Mouse (Mus musculus): ENCODE results near the gene 4833423E24Rik. TPM values are rescaled to one million over a fixed set of nuclear protein-coding genes. Genes with fewer than 3 reads are reported as not detected.

The 4833423E24Rik gene
- total RNA-seq (2023): not detected

GRCm38 (mm10) chr2:85518879-85519278, at the start of gene 4833423E24Rik:
TSS of gene 4833423E24Rik (minus strand) at chr2:85519024.

GRCm38 (mm10) chr2:85443539-85443938, 75.3 kb downstream of the 4833423E24Rik start, which contains the start of gene Olfr995:
TSS of gene Olfr995 (minus strand) at chr2:85443639.

GRCm38 (mm10) chr2:85436351-85436750, 82.5 kb downstream of the 4833423E24Rik start, which contains the start of gene Olfr994:
TSS of gene Olfr994 (minus strand) at chr2:85436451.

Other genes with a start within 250 kb of the 4833423E24Rik start
- gene Olfr987, start 179.7 kb downstream of the 4833423E24Rik start, total RNA-seq (2023): not detected
- not detected for gene Olfr988, start 155.8 kb downstream of the 4833423E24Rik start, total RNA-seq (2023)
- not detected for gene Olfr992, start 109.6 kb downstream of the 4833423E24Rik start, total RNA-seq (2023)
- not detected for gene Olfr993, start 104.1 kb downstream of the 4833423E24Rik start, total RNA-seq (2023)
- gene Olfr994, start 82.6 kb downstream of the 4833423E24Rik start, total RNA-seq (2023): not detected
- gene Olfr995, start 75.4 kb downstream of the 4833423E24Rik start, total RNA-seq (2023): not detected
- not detected for gene Olfr996, start 60.2 kb upstream of the 4833423E24Rik start, total RNA-seq (2023)
- gene Olfr998, start 69.9 kb upstream of the 4833423E24Rik start, total RNA-seq (2023): not detected
- not detected for gene Olfr1000, start 92.9 kb upstream of the 4833423E24Rik start, total RNA-seq (2023)
- gene Olfr1002, start 131.7 kb upstream of the 4833423E24Rik start, total RNA-seq (2023): not detected
- gene Olfr154, start 145.4 kb upstream of the 4833423E24Rik start, total RNA-seq (2023): not detected
- gene Olfr1006, start 159.7 kb upstream of the 4833423E24Rik start, total RNA-seq (2023): not detected
- gene Olfr1008, start 170.4 kb upstream of the 4833423E24Rik start, total RNA-seq (2023): not detected
- gene Olfr1009, start 196.4 kb upstream of the 4833423E24Rik start, total RNA-seq (2023): not detected
- gene Olfr1012, start 243.7 kb upstream of the 4833423E24Rik start, total RNA-seq (2023): not detected
- not detected for gene Olfr1013, start 248.1 kb upstream of the 4833423E24Rik start, total RNA-seq (2023)

Data from monocyte, adult 59 days (primary cell).